Mouse (Mus musculus) heart, embryonic 11.5 days (tissue): ENCODE measurements at regions not wholly inside any gene's neighbourhood (a gene's known extent, or its start where the extent isn't known, plus 50 kb on each side); places are given as distances from the start of the nearest gene placed in this dataset.

ENCODE experiments used
- ATAC-seq: fragments of 200-750 bp; cut with Nextera tagmentation; replicated peaks from 2 replicates; pipeline ENCODE4 v1.8.0; 2017; ENCODE audit warnings: moderate library complexity; ENCODE audit not compliant: insufficient number of reproducible peaks, low FRiP score, low TSS enrichment
- H3K27ac ChIP-seq: fragments of 300-500 bp; sonication (generic); 2 replicates; pipeline ENCODE4 v1.5.1; 2014; ENCODE audit warnings: mild to moderate bottlenecking, low read depth, low read length
- H3K27me3 ChIP-seq: fragments of 300-500 bp; sonication (generic); 2 replicates; pipeline ENCODE4 v1.6.1; 2014; ENCODE audit warnings: mild to moderate bottlenecking, low read length, mixed read lengths; ENCODE audit not compliant: control insufficient read depth, insufficient read depth
- H3K36me3 ChIP-seq: fragments of 300-500 bp; sonication (generic); 2 replicates; pipeline ENCODE4 v1.6.1; 2014; ENCODE audit warnings: mild to moderate bottlenecking, low read length, moderate library complexity, mixed read lengths; ENCODE audit not compliant: control insufficient read depth, insufficient read depth
- H3K4me1 ChIP-seq: fragments of 300-500 bp; sonication (generic); 2 replicates; pipeline ENCODE4 v1.6.1; 2014; ENCODE audit warnings: low read length; ENCODE audit not compliant: control insufficient read depth, insufficient read depth
- H3K4me2 ChIP-seq: fragments of 300-500 bp; sonication (generic); 2 replicates; pipeline ENCODE4 v1.6.1; 2014; ENCODE audit warnings: mild to moderate bottlenecking, moderate library complexity
- H3K4me3 ChIP-seq: fragments of 300-500 bp; sonication (generic); 2 replicates; pipeline ENCODE4 v1.5.1; 2014; ENCODE audit warnings: low read depth, low read length
- H3K9ac ChIP-seq: fragments of 300-500 bp; sonication (generic); 2 replicates; pipeline ENCODE4 v1.6.1; 2014; ENCODE audit warnings: mild to moderate bottlenecking, low read depth, low read length, moderate library complexity
- H3K9me3 ChIP-seq: fragments of 300-500 bp; sonication (generic); replicated peaks from 2 replicates; pipeline ENCODE4 v1.6.1; 2016; ENCODE audit warnings: low read length; ENCODE audit not compliant: control insufficient read depth
- WGBS: fragments of 180-500 bp; shearing (Covaris S2); extraction: QIAGEN DNeasy Blood & Tissue Kit; methylation state at CpG from one replicate; pipeline ENCODE4 v1.1.7; 2014; ENCODE audit not compliant: insufficient replicate concordance; 5-methylcytosine and 5-hydroxymethylcytosine counted together

GRCm38 (mm10) chr4:153118824-153119646 lies 363.6 kb downstream of the Ajap1 start:
- no peak overlapping the region for H3K4me2 ChIP-seq
- no peaks in the 10 kb centered on the region for H3K36me3 ChIP-seq
- no peaks in the 10 kb centered on the region for H3K27me3 ChIP-seq
- H3K9ac ChIP-seq: no peak overlapping the region
- no peak overlapping the region for H3K4me3 ChIP-seq
- no peak for ATAC-seq
- H3K27ac ChIP-seq: no peak overlapping the region
- H3K4me1 ChIP-seq: no peaks in the 10 kb centered on the region
- H3K9me3 ChIP-seq: no peaks in the 10 kb centered on the region
- 67% methylated on average over 14 of the region's 14 CpGs for WGBS

- Histone ChIP-seq H3K9ac (no peak overlapping the region), H3K4me3 (no peak overlapping the region), H3K27me3 (no peaks in the 10 kb centered on the region), H3K4me2 (no peak overlapping the region), H3K9me3 (peaks cover 2% of the 10 kb centered on the region; the same call in 1 of the 2 replicates), H3K36me3 (no peaks in the 10 kb centered on the region), H3K4me1 (no peaks in the 10 kb centered on the region), H3K27ac (no peak overlapping the region)
- ATAC-seq: no peak
- WGBS: 56% methylated on average over 7 of the region's 7 CpGs
Observed at GRCm38 (mm10) chr4:153114998-153115397, 367.6 kb downstream of the Ajap1 start.

GRCm38 (mm10) chr4:153113577-153113976 lies 369.0 kb downstream of the Ajap1 start:
- Histone ChIP-seq H3K9me3 (peaks cover 2% of the 10 kb centered on the region; the same call in 1 of the 2 replicates), H3K4me1 (no peaks in the 10 kb centered on the region), H3K36me3 (no peaks in the 10 kb centered on the region), H3K9ac (no peak overlapping the region), H3K27me3 (no peaks in the 10 kb centered on the region), H3K4me2 (no peak overlapping the region), H3K4me3 (no peak overlapping the region), H3K27ac (no peak overlapping the region)
- ATAC-seq: no peak
- WGBS: 65% methylated on average over 2 of the region's 2 CpGs

DNA sequence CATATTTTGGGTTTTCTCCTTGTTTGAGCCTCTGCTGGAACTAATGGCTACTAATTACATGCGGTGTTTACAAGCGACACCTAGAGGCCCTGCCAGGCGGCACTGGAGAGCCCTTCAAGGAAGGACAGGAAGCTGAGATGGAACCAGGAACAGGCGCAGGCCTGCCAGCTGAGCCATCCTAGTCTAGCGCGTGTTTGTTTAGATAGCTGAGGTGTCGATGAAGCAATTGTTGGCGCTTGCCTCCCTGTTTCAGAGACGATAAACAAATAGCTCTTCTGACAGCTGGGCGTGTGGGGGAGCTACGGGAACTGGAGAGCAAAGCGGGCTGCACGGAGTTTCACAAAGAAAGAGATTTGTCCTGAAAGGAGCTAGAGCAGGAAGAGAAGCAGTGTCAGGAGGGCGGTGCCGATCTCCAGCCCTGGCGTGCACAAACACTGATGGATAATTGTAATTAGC lies 372.3 kb downstream of the Ajap1 start:
- 39% methylated on average over 16 of the region's 16 CpGs for WGBS
- Histone ChIP-seq H3K9ac (no peak overlapping the region), H3K4me2 (peak overlapping the region; percentile 23; the same call in 1 of the 2 replicates), H3K27me3 (no peaks in the 10 kb centered on the region), H3K4me3 (no peak overlapping the region), H3K36me3 (no peaks in the 10 kb centered on the region), H3K9me3 (peaks cover 2% of the 10 kb centered on the region; the same call in 1 of the 2 replicates), H3K4me1 (no peaks in the 10 kb centered on the region), H3K27ac (no peak overlapping the region)
- ATAC-seq: no peak

- Histone ChIP-seq H3K4me2 (no peak overlapping the region), H3K9ac (no peak overlapping the region), H3K4me3 (no peak overlapping the region), H3K36me3 (no peaks in the 10 kb centered on the region), H3K9me3 (no peaks in the 10 kb centered on the region), H3K4me1 (no peaks in the 10 kb centered on the region), H3K27me3 (no peaks in the 10 kb centered on the region), H3K27ac (no peak overlapping the region)
- WGBS: 82% methylated on average over 12 of the region's 12 CpGs
- no peak for ATAC-seq
Observed at GRCm38 (mm10) chr4:153098591-153098990, 384.0 kb downstream of the Ajap1 start.

DNA sequence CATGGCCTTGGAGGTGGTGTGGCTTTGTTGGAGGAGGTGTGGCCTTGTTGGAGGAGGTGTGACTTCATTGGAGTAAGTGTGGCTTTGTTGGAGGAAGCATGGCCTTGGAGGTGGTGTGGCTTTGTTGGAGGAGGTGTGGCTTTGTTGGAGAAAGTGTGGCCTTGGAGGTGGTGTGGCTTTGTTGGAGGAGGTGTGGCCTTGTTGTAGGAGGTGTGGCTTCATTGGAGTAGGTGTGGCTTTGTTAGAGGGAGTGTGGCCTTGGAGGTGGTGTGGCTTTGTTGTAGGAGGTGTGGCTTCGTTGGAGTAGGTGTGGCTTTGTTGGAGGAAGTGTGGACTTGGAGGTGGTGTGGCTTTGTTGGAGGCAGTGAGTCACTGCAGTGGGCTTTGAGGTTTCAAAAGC lies 385.0 kb downstream of the Ajap1 start:
- H3K27ac ChIP-seq: no peak overlapping the region
- no peaks in the 10 kb centered on the region for H3K4me1 ChIP-seq
- no peak overlapping the region for H3K4me2 ChIP-seq
- H3K9me3 ChIP-seq: no peaks in the 10 kb centered on the region
- H3K4me3 ChIP-seq: no peak overlapping the region
- H3K27me3 ChIP-seq: no peaks in the 10 kb centered on the region
- 69% methylated on average over 1 of the region's 1 CpGs for WGBS
- ATAC-seq: no peak
- no peaks in the 10 kb centered on the region for H3K36me3 ChIP-seq
- H3K9ac ChIP-seq: no peak overlapping the region

GRCm38 (mm10) chr4:153093129-153093528 lies 389.5 kb downstream of the Ajap1 start:
- no peaks in the 10 kb centered on the region for H3K36me3 ChIP-seq
- no peak overlapping the region for H3K9ac ChIP-seq
- H3K4me2 ChIP-seq: no peak overlapping the region
- no peak overlapping the region for H3K27ac ChIP-seq
- ATAC-seq: no peak
- no peaks in the 10 kb centered on the region for H3K4me1 ChIP-seq
- WGBS: 56% methylated on average over 3 of the region's 3 CpGs
- H3K9me3 ChIP-seq: no peaks in the 10 kb centered on the region
- H3K4me3 ChIP-seq: no peak overlapping the region
- H3K27me3 ChIP-seq: no peaks in the 10 kb centered on the region

DNA sequence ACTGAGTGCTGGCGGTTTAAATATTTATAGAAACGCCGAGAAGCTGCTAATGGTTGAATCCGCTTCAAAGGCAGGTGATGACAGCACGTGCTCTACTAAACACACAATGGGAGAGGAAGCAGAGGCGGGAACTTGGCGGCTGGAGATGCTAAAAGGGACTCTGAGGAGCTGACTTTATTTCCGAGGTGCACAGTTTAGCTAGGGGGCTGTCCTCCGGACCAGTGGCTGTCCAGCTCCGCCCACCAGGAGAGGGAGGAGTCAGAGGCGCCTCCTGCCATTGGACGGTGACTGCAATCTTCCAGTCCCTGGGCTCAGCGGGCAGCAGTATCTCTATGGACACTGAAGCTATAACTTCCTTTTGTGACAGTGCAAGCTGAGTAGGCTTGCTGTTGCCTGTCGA lies 400.4 kb downstream of the Ajap1 start:
- no peaks in the 10 kb centered on the region for H3K36me3 ChIP-seq
- no peak overlapping the region for H3K4me3 ChIP-seq
- WGBS: 28% methylated on average over 14 of the region's 14 CpGs
- H3K9ac ChIP-seq: no peak overlapping the region
- H3K4me1 ChIP-seq: no peaks in the 10 kb centered on the region
- peak; percentile 59; the same call in 1 of the 2 replicates for ATAC-seq
- H3K27me3 ChIP-seq: no peaks in the 10 kb centered on the region
- no peak overlapping the region for H3K27ac ChIP-seq
- peak overlapping the region; percentile 19; the same call in 1 of the 2 replicates for H3K4me2 ChIP-seq
- H3K9me3 ChIP-seq: no peaks in the 10 kb centered on the region

DNA sequence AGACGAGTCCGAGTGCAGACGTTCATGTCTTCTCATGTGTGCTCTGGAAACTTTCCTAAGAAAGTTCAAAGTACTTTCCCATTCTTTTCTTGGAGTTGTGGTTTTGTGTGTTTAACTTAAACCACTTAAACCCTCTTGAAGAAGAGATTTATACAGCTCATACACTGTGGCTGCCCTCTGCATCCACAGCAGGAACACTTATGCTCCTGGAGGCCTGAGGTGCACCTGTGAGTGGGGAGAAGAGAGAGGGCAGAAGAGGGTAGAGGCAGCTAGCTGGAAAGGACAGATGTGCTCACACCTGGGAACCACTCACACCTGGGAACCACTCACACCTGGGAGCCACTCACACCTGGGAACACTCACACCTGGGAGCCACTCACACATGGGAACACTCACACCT lies 408.0 kb downstream of the Ajap1 start:
- Histone ChIP-seq H3K4me2 (no peak overlapping the region), H3K27me3 (no peaks in the 10 kb centered on the region), H3K36me3 (no peaks in the 10 kb centered on the region), H3K4me1 (no peaks in the 10 kb centered on the region), H3K9ac (no peak overlapping the region), H3K4me3 (no peak overlapping the region), H3K9me3 (no peaks in the 10 kb centered on the region), H3K27ac (no peak overlapping the region)
- 83% methylated on average over 3 of the region's 3 CpGs for WGBS
- ATAC-seq: no peak
